Mouse (Mus musculus) c-Kit-positive CD71-positive TER-119-negative erythroid progenitor cells, embryonic 14.5 days (primary cell): ENCODE measurements at regions not wholly inside any gene's neighbourhood (a gene's known extent, or its start where the extent isn't known, plus 50 kb on each side); places are given as distances from the start of the nearest gene placed in this dataset.

ENCODE experiments used
- DNase-seq: peaks from one replicate; pipeline ENCODE4 v3.0.0-alpha.2; 2013; ENCODE audit warnings: low read depth

GRCm38 (mm10) chr9:87784872-87785271, 53.8 kb upstream of the Tbx18 start:
- DNase-seq = no peak

DNA sequence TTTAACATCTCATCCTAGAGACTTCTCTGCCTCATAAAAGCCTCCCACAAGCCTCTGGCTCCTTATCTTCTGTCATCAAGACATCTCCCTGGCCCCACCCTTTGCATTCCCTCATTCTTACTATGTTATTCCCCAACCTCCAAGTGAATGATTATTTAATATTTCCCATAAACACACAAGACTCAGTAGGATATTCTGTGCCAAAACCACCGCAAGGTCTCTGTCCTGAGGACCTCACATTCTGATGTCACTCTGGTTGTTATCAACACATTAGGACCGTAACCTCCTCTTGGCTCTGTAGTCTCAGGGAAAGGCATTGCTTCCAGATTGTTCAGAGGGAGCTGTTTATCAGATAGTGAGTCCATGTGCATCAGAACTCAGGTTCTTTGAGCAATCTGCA, 80.7 kb upstream of the Tbx18 start:
- no peak for DNase-seq

DNA sequence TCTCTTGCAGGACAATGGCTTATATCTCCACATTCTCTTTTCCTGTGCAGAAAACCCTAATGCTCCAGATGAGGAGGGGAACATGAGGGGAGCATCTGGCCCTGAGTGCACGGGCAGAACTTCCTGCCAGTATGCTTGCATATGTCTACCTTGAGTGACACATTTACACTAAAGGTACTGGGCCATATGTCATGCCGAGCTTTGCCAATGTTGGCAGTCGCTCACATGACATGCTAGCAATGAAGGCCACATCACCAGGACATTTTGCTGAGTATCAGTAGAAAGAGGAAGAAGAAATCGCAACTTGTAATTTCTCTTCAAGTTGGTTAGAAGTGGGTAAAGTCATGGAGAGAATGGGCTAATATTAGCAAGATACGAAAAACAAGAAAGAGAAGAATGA, 91.2 kb upstream of the Tbx18 start:
- no peak for DNase-seq

DNA sequence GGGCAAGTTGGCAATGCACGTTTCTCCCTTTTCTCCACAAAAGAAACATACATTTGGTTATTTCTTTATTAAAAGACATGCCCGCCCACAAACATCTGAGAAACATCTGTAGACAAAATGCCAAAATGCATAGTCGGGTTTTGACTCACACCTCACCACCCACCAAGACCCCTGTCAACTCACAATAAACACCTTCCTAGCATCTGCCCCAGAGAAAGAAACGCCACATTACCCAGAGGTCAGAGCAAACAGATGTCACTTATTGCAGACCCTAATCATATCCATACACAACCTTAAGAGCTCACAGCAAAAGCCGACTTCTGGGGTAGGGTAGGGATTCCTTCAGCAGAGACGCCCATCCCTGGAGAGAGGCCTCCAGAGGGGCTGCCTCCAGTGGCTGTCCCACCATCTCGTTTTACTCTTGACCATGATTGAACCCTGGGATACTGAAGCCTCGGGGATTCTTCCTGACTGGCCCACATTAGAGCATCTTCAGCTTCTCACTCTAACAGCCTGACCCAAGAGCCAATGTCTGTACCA, 93.7 kb upstream of the Tbx18 start:
- DNase-seq = no peak

GRCm38 (mm10) chr9:87843898-87844297, 112.8 kb upstream of the Tbx18 start:
- no peak for DNase-seq

DNA sequence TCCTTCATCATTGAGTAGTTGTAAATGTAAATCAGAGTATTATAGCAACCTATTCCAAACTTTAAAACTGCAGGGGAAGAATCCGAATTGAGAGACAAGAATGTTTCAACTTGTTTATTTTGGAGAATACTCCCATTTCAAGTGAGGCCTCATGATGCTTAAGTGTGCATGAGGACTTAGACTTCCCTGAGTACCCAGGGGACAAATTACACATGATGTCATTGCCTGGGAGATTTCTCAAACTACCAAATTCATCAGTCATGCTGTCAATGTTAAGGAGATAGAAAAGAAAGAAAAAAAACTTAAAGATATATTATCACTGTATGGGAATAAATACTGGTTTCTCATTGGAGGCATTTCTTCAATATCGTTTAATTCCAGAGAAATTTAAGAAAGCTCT, 113.4 kb upstream of the Tbx18 start:
- DNase-seq = no peak

DNA sequence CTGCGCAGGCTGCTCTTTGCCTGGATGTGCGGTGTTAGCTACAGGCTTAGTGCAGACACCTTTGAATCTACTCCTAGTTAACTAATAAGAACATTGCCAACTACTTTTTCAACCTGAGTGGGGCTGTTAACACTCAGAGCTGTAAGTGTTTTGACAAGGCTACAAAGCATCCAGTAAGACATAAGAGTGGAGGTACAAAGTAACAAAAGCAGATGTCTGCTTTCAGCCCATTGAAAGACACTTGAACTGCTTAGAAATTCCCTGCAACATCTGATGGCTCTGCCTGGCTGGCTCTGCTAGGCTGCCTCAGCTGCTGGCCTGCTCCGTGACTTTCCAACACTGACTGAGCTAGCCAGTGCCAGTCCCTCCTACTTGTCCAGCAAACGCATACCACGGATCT, 117.8 kb upstream of the Tbx18 start:
- DNase-seq = no peak

- no peak for DNase-seq
These were observed 119.1 kb upstream of the Tbx18 start for GRCm38 (mm10) chr9:87850133-87850532.

GRCm38 (mm10) chr9:87861588-87861987, 130.5 kb upstream of the Tbx18 start:
- DNase-seq = no peak

- no peak for DNase-seq
These were observed 134.2 kb upstream of the Tbx18 start for GRCm38 (mm10) chr9:87865236-87865635.

GRCm38 (mm10) chr9:87872384-87872905, 141.4 kb upstream of the Tbx18 start:
- DNase-seq = no peak

GRCm38 (mm10) chr9:87882587-87882986, 151.5 kb upstream of the Tbx18 start:
- DNase-seq = no peak

GRCm38 (mm10) chr9:87883069-87883468, 152.0 kb upstream of the Tbx18 start:
- no peak for DNase-seq

DNA sequence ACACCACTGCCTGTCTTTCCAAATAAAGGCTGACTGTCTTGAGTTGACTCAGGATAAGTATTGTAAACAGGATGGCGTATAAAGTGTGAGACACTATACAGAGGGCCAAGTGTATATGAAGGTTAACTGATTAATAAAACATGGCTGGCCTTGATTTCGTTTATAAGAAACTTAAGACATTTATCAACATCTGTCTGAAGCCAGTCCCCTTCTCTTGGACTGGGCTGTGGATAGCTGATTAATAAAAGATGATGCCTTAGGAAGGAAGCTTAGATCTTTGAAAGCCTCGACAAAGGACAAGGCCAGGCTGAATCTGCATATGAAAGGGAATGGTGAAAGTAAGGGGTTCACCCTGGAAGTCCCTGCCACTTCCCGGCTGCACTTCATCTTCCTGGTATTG, 163.0 kb upstream of the Tbx18 start:
- no peak for DNase-seq

- DNase-seq = no peak
These were observed 163.5 kb upstream of the Tbx18 start for GRCm38 (mm10) chr9:87894596-87894995.

GRCm38 (mm10) chr9:87895526-87895925, 164.5 kb upstream of the Tbx18 start:
- DNase-seq = no peak

GRCm38 (mm10) chr9:87897336-87897735, 166.3 kb upstream of the Tbx18 start:
- no peak for DNase-seq

- DNase-seq = no peak
These were observed 168.3 kb upstream of the Tbx18 start for GRCm38 (mm10) chr9:87899368-87899767.

DNA sequence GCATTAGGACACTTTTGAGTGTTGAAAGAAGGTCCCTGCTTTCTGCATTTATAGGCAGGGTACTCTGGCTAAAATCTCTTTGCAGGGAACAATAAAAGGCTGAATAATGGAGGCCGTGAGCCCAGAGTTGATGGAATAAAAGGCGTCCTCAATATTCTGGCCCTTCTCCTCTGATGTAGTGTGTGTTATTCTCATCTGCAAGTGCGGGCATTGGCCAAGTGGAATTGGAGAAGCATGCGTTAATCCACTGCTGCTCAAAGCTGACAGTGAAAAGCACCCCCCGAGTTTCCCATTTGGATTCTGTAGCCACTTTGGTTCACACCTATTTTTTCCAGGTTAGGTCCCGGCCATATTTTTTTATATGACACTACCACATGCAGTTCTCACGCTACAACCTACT, 168.7 kb upstream of the Tbx18 start:
- DNase-seq = no peak

GRCm38 (mm10) chr9:87921291-87921690, 190.2 kb upstream of the Tbx18 start:
- DNase-seq = no peak

DNA sequence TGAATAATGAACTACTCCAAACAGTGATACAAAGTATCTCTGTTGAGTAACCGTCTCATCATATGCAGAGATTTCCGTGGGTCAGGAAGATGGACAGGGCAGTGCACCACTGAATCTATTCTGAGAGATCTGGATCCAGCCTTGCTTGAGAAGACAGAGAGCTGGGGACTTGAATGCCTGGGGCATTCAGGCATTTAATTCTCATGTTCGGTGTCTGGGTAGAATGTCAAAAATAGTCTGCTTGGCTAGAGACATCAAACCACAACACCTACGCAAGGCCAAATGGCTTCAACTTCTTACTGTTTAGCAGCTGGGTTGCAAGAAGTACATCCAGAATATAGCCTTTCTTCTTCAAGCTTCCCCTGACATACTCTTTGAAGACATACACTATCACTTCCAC, 194.1 kb upstream of the Tbx18 start:
- DNase-seq = no peak

GRCm38 (mm10) chr9:87933230-87933629, 202.2 kb upstream of the Tbx18 start:
- DNase-seq = no peak

DNA sequence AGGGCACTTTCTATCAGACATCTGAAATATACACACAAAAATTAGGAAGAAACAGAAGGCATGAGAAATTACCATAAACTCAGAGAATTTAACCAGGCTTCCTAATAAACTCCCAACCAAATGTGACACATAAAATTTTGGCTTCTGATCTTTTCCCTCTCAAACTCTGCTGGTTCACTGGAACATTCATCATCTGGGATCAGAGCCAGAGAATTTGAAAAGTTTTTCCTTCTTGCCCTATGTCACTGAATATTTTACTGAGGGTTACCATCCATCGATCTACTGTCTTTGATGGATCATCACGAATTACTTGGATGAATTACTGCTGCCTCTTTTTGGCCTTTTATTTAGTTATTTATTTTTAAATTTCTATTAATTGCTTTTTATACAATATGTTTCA, 221.4 kb upstream of the Tbx18 start:
- DNase-seq = no peak

- no peak for DNase-seq
These were observed 223.9 kb upstream of the Tbx18 start for GRCm38 (mm10) chr9:87954941-87955340.

DNA sequence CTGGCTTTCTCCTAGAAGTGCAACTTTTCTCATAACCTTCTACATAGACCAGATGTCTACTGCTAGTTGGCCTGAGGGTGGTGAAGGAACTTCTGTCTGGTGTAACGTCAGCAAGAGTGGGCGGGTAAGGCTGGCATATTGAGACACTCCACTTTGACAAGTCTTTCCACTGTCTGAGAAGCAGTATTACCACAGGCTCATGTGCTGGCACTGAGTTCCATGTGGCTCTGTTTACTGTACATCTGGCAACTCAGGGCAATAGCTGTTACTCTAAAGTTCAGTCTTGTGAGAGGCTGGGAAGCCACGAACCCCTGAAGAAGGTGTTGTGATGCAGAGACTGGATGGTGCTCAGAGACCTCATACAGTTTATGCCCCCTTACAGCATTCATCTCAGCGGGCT, 230.7 kb upstream of the Tbx18 start:
- DNase-seq = no peak
